In genomic region chr9:65460732-65461442, GRCm38 (mm10) we compare ENCODE assay signal across 7 mouse cellular contexts. TPM values are rescaled to one million over a fixed set of nuclear protein-coding genes. Genes with fewer than 3 reads are reported as not detected.
DNase-seq lines count a peak whose midpoint lies in the region; ATAC-seq and TF ChIP-seq lines count a peak whose summit lies in the region.

TSS of gene Spg21 (plus strand) at chr9:65460947.

- peak within 1 kb of the TSS; percentile 83 for H3K27ac ChIP-seq in embryonic facial prominence, embryonic 12.5 days
- H3K27ac ChIP-seq in kidney, adult 2 months (ENCODE audit: insufficient read depth, low read depth, low read length), result peak within 1 kb of the TSS; percentile 72
- H3K27ac ChIP-seq in limb, embryonic 12.5 days, result peak within 1 kb of the TSS; percentile 84
- H3K27ac ChIP-seq in midbrain, embryonic 15.5 days, result peak within 1 kb of the TSS; percentile 90
- peak within 1 kb of the TSS; percentile 78 for H3K27ac ChIP-seq in spleen, adult 2 months (ENCODE audit: insufficient read depth, low read length)

- H3K4me2 ChIP-seq in embryonic facial prominence, embryonic 12.5 days (replicated peaks), result peak within 1 kb of the TSS; percentile 67
- peak within 1 kb of the TSS; percentile 72 for H3K4me2 ChIP-seq in limb, embryonic 12.5 days
- peak within 1 kb of the TSS; percentile 62 for H3K4me2 ChIP-seq in midbrain, embryonic 15.5 days

- ATAC-seq in embryonic facial prominence, embryonic 12.5 days (ENCODE audit: insufficient number of reproducible peaks, insufficient read depth, low FRiP score, low TSS enrichment), result peak; percentile 92
- peak; percentile 92 for ATAC-seq in limb, embryonic 12.5 days (ENCODE audit: insufficient number of reproducible peaks, insufficient read depth, low FRiP score, low TSS enrichment, low read depth)
- ATAC-seq in midbrain, embryonic 15.5 days (replicated peaks), result peak; percentile 97

- DNase-seq in adrenal gland, postnatal 25 days, result peak; percentile 98
- DNase-seq in heart, adult 18-20 months, result peak; percentile 97 to 98
- peak; percentile 97 for DNase-seq in kidney, adult 2 months
- DNase-seq in spleen, adult 2 months (ENCODE audit: low read depth in 1 of 2, low spot score in 2 of 2), result peak; percentile 79 to 96

- peak within 1 kb of the TSS; percentile 69 for H3K9ac ChIP-seq in embryonic facial prominence, embryonic 12.5 days
- peak within 1 kb of the TSS; percentile 73 for H3K9ac ChIP-seq in limb, embryonic 12.5 days (replicated peaks)
- peak within 1 kb of the TSS; percentile 81 for H3K9ac ChIP-seq in midbrain, embryonic 15.5 days

- TF ChIP-seq POLR2A in kidney, adult 2 months (IDR thresholded peaks at IDR 0.05; ENCODE audit: low read depth, low read length), result no peak
- no peak for TF ChIP-seq POLR2A in spleen, adult 2 months (IDR thresholded peaks at IDR 0.05; ENCODE audit: low read depth, low read length)

- TF ChIP-seq CTCF in kidney, adult 2 months (conservative IDR thresholded peaks at IDR 0.05; ENCODE audit: insufficient read depth, insufficient read length, low read depth, low read length), result no peak
- TF ChIP-seq CTCF in spleen, adult 2 months (IDR thresholded peaks at IDR 0.05; ENCODE audit: extremely low read depth, insufficient read depth, insufficient read length, insufficient replicate concordance), result no peak

- under 1% methylated on average over 53 of the region's 53 CpGs for WGBS in embryonic facial prominence, embryonic 12.5 days
- WGBS in kidney, adult 2 months, result under 1% methylated on average over 53 of the region's 53 CpGs
- under 1% methylated on average over 53 of the region's 53 CpGs for WGBS in limb, embryonic 12.5 days
- under 1% methylated on average over 49 of the region's 53 CpGs for WGBS in midbrain, embryonic 15.5 days
- WGBS in spleen, adult 2 months, result under 1% methylated on average over 53 of the region's 53 CpGs

- H3K9me3 ChIP-seq in embryonic facial prominence, embryonic 12.5 days, result no peaks in the 10 kb centered on the region
- no peaks in the 10 kb centered on the region for H3K9me3 ChIP-seq in limb, embryonic 12.5 days
- no peaks in the 10 kb centered on the region for H3K9me3 ChIP-seq in midbrain, embryonic 15.5 days

- peaks cover 8% of the 10 kb centered on the region; the same call in 1 of the 2 replicates for H3K36me3 ChIP-seq in embryonic facial prominence, embryonic 12.5 days
- no peaks in the 10 kb centered on the region for H3K36me3 ChIP-seq in kidney, adult 2 months (ENCODE audit: control insufficient read depth, insufficient read depth, low read length)
- peaks cover 8% of the 10 kb centered on the region for H3K36me3 ChIP-seq in limb, embryonic 12.5 days
- H3K36me3 ChIP-seq in midbrain, embryonic 15.5 days (replicated peaks), result peaks cover 5% of the 10 kb centered on the region
- peaks cover 5% of the 10 kb centered on the region; the same call in 1 of the 2 replicates for H3K36me3 ChIP-seq in spleen, adult 2 months (ENCODE audit: control insufficient read depth, insufficient read depth, low read length)

- peaks cover 14% of the 10 kb centered on the region for H3K4me1 ChIP-seq in embryonic facial prominence, embryonic 12.5 days
- peaks cover 8% of the 10 kb centered on the region; the same call in 1 of the 2 replicates for H3K4me1 ChIP-seq in kidney, adult 2 months (ENCODE audit: control insufficient read depth, insufficient read depth, low read length)
- H3K4me1 ChIP-seq in limb, embryonic 12.5 days (replicated peaks), result peaks cover 11% of the 10 kb centered on the region
- H3K4me1 ChIP-seq in midbrain, embryonic 15.5 days, result peaks cover 28% of the 10 kb centered on the region
- peaks cover 4% of the 10 kb centered on the region; the same call in 1 of the 2 replicates for H3K4me1 ChIP-seq in spleen, adult 2 months (ENCODE audit: control insufficient read depth, insufficient read depth, insufficient read length)

- peak within 1 kb of the TSS; percentile 81 for H3K4me3 ChIP-seq in embryonic facial prominence, embryonic 12.5 days
- peak within 1 kb of the TSS; percentile 90 for H3K4me3 ChIP-seq in kidney, adult 2 months (ENCODE audit: insufficient read depth, low read depth, low read length)
- H3K4me3 ChIP-seq in limb, embryonic 12.5 days (replicated peaks), result peak within 1 kb of the TSS; percentile 79
- H3K4me3 ChIP-seq in midbrain, embryonic 15.5 days, result peak within 1 kb of the TSS; percentile 76
- H3K4me3 ChIP-seq in spleen, adult 2 months (ENCODE audit: extremely low read depth, insufficient read depth, insufficient read length), result peak within 1 kb of the TSS; percentile 89

- no peaks in the 10 kb centered on the region for H3K27me3 ChIP-seq in embryonic facial prominence, embryonic 12.5 days
- no peaks in the 10 kb centered on the region for H3K27me3 ChIP-seq in kidney, adult 2 months (replicated peaks; ENCODE audit: control insufficient read depth, insufficient read depth, low read length)
- no peaks in the 10 kb centered on the region for H3K27me3 ChIP-seq in limb, embryonic 12.5 days
- no peaks in the 10 kb centered on the region for H3K27me3 ChIP-seq in midbrain, embryonic 15.5 days (replicated peaks)
- H3K27me3 ChIP-seq in spleen, adult 2 months (ENCODE audit: control insufficient read depth, insufficient read depth, low read length), result no peaks in the 10 kb centered on the region

RNA-seq across cellular contexts. Expression of gene Spg21, which starts in this region (rescaled TPM):
- 42.3 and 54.8 TPM in 2 replicates for total RNA-seq in adrenal gland, postnatal 25 days (2021)
- 129 and 133 TPM in 2 replicates for polyA plus RNA-seq in embryonic facial prominence, embryonic 12.5 days (2016; fragmentation: Nextera tagmentation; extraction: Ambion mirVana)
- total RNA-seq in heart, adult 18-20 months (2021), result 10 to 100 TPM; 16.0 to 22.0 TPM
- 32.3 and 34.3 TPM in 2 replicates for polyA plus RNA-seq in kidney, adult 2 months (2012; rRNA removed)
- 126 and 129 TPM in 2 replicates for polyA plus RNA-seq in limb, embryonic 12.5 days (2016; fragmentation: Nextera tagmentation; extraction: Ambion mirVana)
- polyA plus RNA-seq in midbrain, embryonic 15.5 days (2015; fragmentation: Nextera tagmentation; extraction: Ambion mirVana), result 115 and 133 TPM in 2 replicates
- 14.1 TPM in 2 replicates for polyA plus RNA-seq in spleen, adult 2 months (2012; rRNA removed)

Comparison
In these comparisons a context has a peak if more than half of its experiments do, and no peak if none do; other contexts are left out.
1. Peak in every context shown above with its lines: DNase-seq, ATAC-seq, H3K4me3 ChIP-seq and H3K27ac ChIP-seq.